Mouse (Mus musculus): ENCODE data around the gene Prmt8. TPM values are rescaled to one million over a fixed set of nuclear protein-coding genes. Genes with fewer than 3 reads are reported as not detected.

Prmt8 gene
- polyA plus RNA-seq, 1 experiment from 2014 or later, result not detected

GRCm38 (mm10) chr6:127767706-127768493, 1.4 kb downstream of the Prmt8 start:
- Histone ChIP-seq H3K9ac (no peak overlapping the region), H3K27ac (ENCODE audit: low read depth) (no peak overlapping the region), H3K27me3 (ENCODE audit: insufficient read depth, low read length) (peaks cover 76% of the 10 kb centered on the region), H3K4me2 (peak overlapping the region; percentile 43), H3K4me1 (ENCODE audit: insufficient read depth) (no peaks in the 10 kb centered on the region), H3K9me3 (ENCODE audit: low read depth, low read length) (no peaks in the 10 kb centered on the region), H3K4me3 (ENCODE audit: low read depth, low read length) (peak overlapping the region; percentile 16; the same call in 1 of the 2 replicates), H3K36me3 (ENCODE audit: insufficient read depth) (no peaks in the 10 kb centered on the region)
- ATAC-seq (ENCODE audit: insufficient read depth), result peak; percentile 80
- no peak for TF ChIP-seq CTCF (IDR thresholded peaks at IDR 0.05; ENCODE audit: low read depth)
- peak; percentile 89 for DNase-seq
- WGBS, result under 1% methylated on average over 49 of the region's 49 CpGs

GRCm38 (mm10) chr6:127767201-127767705, 2.0 kb downstream of the Prmt8 start:
- peak; percentile 14; the same call in 1 of the 2 replicates for ATAC-seq (ENCODE audit: insufficient read depth)
- no peak overlapping the region for H3K27ac ChIP-seq (ENCODE audit: low read depth)
- 2% methylated on average over 18 of the region's 18 CpGs for WGBS
- peak overlapping the region; percentile 16; the same call in 1 of the 2 replicates for H3K4me3 ChIP-seq (ENCODE audit: low read depth, low read length)
- no peaks in the 10 kb centered on the region for H3K4me1 ChIP-seq (ENCODE audit: insufficient read depth)
- no peak for DNase-seq
- peaks cover 73% of the 10 kb centered on the region for H3K27me3 ChIP-seq (ENCODE audit: insufficient read depth, low read length)
- H3K9ac ChIP-seq, result no peak overlapping the region
- H3K4me2 ChIP-seq, result peak overlapping the region; percentile 43
- no peak for TF ChIP-seq CTCF (IDR thresholded peaks at IDR 0.05; ENCODE audit: low read depth)
- no peaks in the 10 kb centered on the region for H3K36me3 ChIP-seq (ENCODE audit: insufficient read depth)
- no peaks in the 10 kb centered on the region for H3K9me3 ChIP-seq (ENCODE audit: low read depth, low read length)

DNA sequence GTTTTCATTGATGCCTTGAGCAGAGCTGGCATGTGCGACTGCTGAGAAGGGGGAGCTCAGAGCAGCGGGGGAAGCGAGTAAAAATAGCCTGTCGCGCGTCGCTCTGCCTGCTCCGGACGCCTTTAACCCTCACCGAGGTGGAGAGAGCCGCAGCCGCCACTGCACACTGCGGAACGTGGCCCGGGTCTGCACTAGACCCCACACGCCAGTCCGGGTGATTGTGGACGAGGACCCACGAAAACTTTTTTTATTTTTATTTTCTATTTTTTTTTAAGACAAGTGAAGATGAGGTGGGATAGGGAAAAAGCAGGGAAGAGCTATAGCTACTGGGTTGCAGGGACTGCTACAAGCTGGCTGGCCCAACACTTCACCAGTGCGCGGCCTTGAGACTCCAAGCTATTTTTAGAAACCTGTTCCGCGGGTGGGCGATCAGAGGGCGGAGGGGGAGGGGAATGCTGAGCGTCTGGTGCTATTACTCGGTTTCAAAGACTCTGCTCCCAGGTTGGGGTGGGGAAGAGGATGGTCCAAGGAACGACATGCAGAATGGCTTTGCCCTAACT, 2.6 kb downstream of the Prmt8 start:
- Histone ChIP-seq H3K4me1 (ENCODE audit: insufficient read depth) (no peaks in the 10 kb centered on the region), H3K9me3 (ENCODE audit: low read depth, low read length) (no peaks in the 10 kb centered on the region), H3K36me3 (ENCODE audit: insufficient read depth) (no peaks in the 10 kb centered on the region), H3K27me3 (ENCODE audit: insufficient read depth, low read length) (peaks cover 68% of the 10 kb centered on the region), H3K4me3 (ENCODE audit: low read depth, low read length) (no peak overlapping the region), H3K9ac (no peak overlapping the region), H3K4me2 (peak overlapping the region; percentile 43), H3K27ac (ENCODE audit: low read depth) (no peak overlapping the region)
- TF ChIP-seq CTCF (IDR thresholded peaks at IDR 0.05; ENCODE audit: low read depth), result no peak
- under 1% methylated on average over 28 of the region's 28 CpGs for WGBS
- DNase-seq (peak; percentile 24), ATAC-seq (ENCODE audit: insufficient read depth) (0 out of 2 replicates have a peak, but pooled peaks have one; percentile 32)

DNA sequence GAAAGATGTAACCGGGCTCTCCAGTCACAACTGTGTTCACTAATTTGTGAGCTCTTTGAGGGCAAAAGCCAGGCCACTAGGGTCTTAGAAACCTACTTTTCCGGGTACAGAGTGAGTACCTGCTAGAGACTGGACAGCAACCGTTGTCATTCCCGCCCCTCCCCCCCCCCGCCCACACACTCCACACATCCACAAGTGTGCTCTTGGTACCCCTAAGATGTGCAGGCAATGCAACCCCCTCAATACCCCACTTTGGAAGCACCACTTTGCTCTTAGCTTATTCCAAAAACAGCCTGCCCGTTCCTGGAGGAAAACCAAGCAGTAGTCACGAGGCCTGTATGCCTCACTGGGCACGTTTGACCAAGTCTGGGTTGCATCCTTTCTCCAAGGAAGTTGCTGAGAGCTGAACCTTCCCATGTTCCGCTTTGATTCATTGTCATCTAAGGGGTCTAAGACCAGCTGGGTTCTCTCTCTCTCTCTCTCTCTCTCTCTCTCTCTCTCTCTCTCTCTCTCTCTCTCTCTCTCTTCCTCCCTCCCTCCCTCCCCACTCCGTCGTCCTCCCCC, 3.1 kb downstream of the Prmt8 start:
- Histone ChIP-seq H3K36me3 (ENCODE audit: insufficient read depth) (no peaks in the 10 kb centered on the region), H3K4me3 (ENCODE audit: low read depth, low read length) (no peak overlapping the region), H3K4me1 (ENCODE audit: insufficient read depth) (no peaks in the 10 kb centered on the region), H3K27ac (ENCODE audit: low read depth) (no peak overlapping the region), H3K4me2 (no peak overlapping the region), H3K9ac (no peak overlapping the region), H3K27me3 (ENCODE audit: insufficient read depth, low read length) (peaks cover 62% of the 10 kb centered on the region), H3K9me3 (ENCODE audit: low read depth, low read length) (no peaks in the 10 kb centered on the region)
- no peak for TF ChIP-seq CTCF (IDR thresholded peaks at IDR 0.05; ENCODE audit: low read depth)
- 8% methylated on average over 10 of the region's 11 CpGs for WGBS
- ATAC-seq (ENCODE audit: insufficient read depth) (no peak), DNase-seq (no peak)

- Histone ChIP-seq H3K27me3 (ENCODE audit: insufficient read depth, low read length) (peaks cover 58% of the 10 kb centered on the region), H3K4me2 (no peak overlapping the region), H3K27ac (ENCODE audit: low read depth) (no peak overlapping the region), H3K9ac (no peak overlapping the region), H3K36me3 (ENCODE audit: insufficient read depth) (no peaks in the 10 kb centered on the region), H3K4me3 (ENCODE audit: low read depth, low read length) (no peak overlapping the region), H3K4me1 (ENCODE audit: insufficient read depth) (no peaks in the 10 kb centered on the region), H3K9me3 (ENCODE audit: low read depth, low read length) (no peaks in the 10 kb centered on the region)
- no peak for TF ChIP-seq CTCF (IDR thresholded peaks at IDR 0.05; ENCODE audit: low read depth)
- WGBS, result 32% methylated on average over 5 of the region's 5 CpGs
- ATAC-seq (ENCODE audit: insufficient read depth), result no peak
- no peak for DNase-seq
Measured at GRCm38 (mm10) chr6:127765573-127765972, 3.7 kb downstream of the Prmt8 start.

GRCm38 (mm10) chr6:127758264-127758663, 11.0 kb downstream of the Prmt8 start:
- Histone ChIP-seq H3K9me3 (ENCODE audit: low read depth, low read length) (no peaks in the 10 kb centered on the region), H3K4me1 (ENCODE audit: insufficient read depth) (no peaks in the 10 kb centered on the region), H3K36me3 (ENCODE audit: insufficient read depth) (no peaks in the 10 kb centered on the region), H3K4me3 (ENCODE audit: low read depth, low read length) (no peak overlapping the region), H3K4me2 (no peak overlapping the region), H3K27me3 (ENCODE audit: insufficient read depth, low read length) (no peaks in the 10 kb centered on the region), H3K27ac (ENCODE audit: low read depth) (no peak overlapping the region), H3K9ac (no peak overlapping the region)
- TF ChIP-seq CTCF (IDR thresholded peaks at IDR 0.05; ENCODE audit: low read depth), result no peak
- ATAC-seq (ENCODE audit: insufficient read depth), result no peak
- 39% methylated on average over 4 of the region's 4 CpGs for WGBS
- no peak for DNase-seq

DNA sequence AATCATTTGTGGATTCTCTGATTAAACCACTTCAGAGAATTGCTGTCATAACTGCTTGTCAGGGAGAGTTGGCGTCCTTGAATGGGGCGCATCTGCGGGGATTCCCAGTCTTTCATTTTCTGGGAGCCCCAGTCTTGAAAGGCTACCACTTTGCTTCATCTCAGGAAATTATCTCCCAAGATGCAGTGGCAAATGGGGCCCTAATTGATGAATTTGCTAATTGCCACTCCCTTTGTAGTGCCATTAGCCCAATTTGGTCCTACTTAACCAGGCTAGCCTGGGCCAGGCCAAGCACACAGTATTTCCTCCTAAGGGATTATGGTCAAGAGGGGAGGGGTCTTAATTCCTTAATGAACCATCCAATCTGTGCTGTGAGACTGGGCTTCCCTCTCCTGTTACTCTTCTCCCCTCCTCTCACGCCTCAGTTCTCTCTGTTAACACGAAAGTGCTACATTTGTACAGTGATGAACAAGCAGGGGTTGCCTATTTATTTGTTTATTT, 11.6 kb downstream of the Prmt8 start:
- H3K9me3 ChIP-seq (ENCODE audit: low read depth, low read length), result no peaks in the 10 kb centered on the region
- ATAC-seq (ENCODE audit: insufficient read depth), result no peak
- WGBS, result 89% methylated on average over 5 of the region's 5 CpGs
- DNase-seq, result no peak
- H3K4me3 ChIP-seq (ENCODE audit: low read depth, low read length), result no peak overlapping the region
- H3K27me3 ChIP-seq (ENCODE audit: insufficient read depth, low read length), result no peaks in the 10 kb centered on the region
- H3K36me3 ChIP-seq (ENCODE audit: insufficient read depth), result no peaks in the 10 kb centered on the region
- H3K4me1 ChIP-seq (ENCODE audit: insufficient read depth), result no peaks in the 10 kb centered on the region
- no peak for TF ChIP-seq CTCF (IDR thresholded peaks at IDR 0.05; ENCODE audit: low read depth)
- H3K9ac ChIP-seq, result no peak overlapping the region
- no peak overlapping the region for H3K4me2 ChIP-seq
- H3K27ac ChIP-seq (ENCODE audit: low read depth), result no peak overlapping the region

Measured in lung, embryonic 14.5 days (tissue).